Mouse (Mus musculus) layer of hippocampus, adult 9-10 months (tissue): Measurements from ENCODE around the gene Prkca.

Experiments
- DNase-seq: peaks from one replicate; pipeline ENCODE4 v3.0.0; 2022; ENCODE audit warnings: low spot score

Gene Prkca

DNA sequence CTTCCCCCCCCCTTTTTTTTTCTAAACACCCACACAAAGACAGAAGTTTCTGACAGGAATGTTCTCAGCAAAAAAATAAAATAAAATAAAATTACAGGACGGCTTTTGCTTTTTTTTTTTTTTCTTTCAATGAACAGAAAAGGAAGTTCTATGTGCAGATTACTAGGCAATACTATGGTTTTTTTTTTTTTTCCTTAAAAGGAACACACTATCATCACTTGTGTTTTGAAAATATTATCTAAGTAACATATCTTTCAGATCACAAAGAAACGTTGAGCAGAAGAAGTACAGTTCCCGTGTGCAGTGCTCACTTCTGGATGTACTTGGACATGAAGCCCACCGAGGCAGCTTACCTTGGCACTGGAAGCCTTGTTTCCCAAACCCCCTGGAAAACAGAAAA, 3.4 kb downstream of the Prkca start:
- DNase-seq = no peak

- DNase-seq = no peak
These were observed 7.3 kb downstream of the Prkca start for GRCm38 (mm10) chr11:108336445-108336844.

GRCm38 (mm10) chr11:108335536-108335935, 8.2 kb downstream of the Prkca start:
- DNase-seq = no peak

GRCm38 (mm10) chr11:108334658-108335057, 9.1 kb downstream of the Prkca start:
- no peak for DNase-seq

- DNase-seq = no peak
These were observed 9.9 kb downstream of the Prkca start for GRCm38 (mm10) chr11:108333583-108334379.

GRCm38 (mm10) chr11:108333006-108333405, 10.7 kb downstream of the Prkca start:
- DNase-seq = no peak

DNA sequence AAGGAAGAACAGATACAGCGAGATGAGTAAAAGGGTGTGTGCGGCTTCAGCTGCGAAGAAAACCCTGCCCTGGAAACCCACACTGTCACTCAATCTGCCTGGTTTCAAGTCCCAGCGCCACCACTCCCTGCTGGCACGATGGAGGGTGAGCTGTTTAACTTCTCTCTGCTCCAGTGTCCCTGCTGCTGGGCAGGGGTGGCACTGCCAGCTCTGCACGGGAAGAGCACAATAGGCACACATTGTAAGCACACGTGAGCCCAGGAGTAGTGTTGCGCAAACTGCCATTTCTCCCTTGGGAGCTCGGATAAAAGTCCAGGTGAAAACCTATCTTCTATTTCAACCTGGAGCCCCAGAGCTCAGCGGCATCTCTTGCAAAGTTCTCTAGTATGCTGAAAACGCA, 12.9 kb downstream of the Prkca start:
- no peak for DNase-seq

GRCm38 (mm10) chr11:108325943-108326342, 17.8 kb downstream of the Prkca start:
- DNase-seq = no peak

DNA sequence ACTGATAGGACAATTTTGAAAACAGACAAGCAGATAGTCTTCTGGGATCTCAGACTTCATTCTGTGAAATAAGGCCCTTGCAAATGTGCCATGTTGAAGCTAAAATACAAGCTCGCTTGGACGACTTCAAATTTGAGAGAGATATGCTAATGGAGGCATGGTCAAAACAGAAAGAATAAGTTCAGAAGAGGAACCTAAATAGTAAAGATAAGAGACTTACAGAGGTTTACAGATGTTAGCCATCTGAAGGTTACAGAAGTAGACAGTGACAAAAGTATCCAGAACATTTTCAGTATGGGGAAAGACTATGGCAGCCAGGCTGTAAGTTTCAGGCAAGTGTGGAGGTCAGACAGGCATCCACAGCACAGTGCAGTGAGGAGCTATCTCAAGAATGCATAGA, 21.6 kb downstream of the Prkca start:
- DNase-seq = no peak

DNA sequence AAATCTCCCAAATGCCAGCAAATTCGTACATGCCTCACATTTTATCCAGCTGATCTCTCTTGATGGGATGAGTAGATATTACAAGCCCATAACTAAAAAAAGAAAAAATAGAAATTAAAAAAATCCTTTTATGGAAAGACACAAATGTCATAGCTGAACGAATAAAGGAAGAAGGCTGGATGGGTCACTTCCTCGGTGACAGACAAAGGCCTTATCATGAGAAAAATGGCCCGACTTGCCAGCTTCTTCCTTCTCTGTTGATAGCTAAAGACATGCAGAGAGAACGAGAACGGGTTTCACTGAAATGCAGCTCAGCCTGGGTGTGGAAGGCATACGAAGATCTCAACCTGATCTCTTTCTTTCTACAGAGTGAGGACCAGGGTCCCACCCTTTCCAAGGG, 23.2 kb downstream of the Prkca start:
- DNase-seq = no peak

DNA sequence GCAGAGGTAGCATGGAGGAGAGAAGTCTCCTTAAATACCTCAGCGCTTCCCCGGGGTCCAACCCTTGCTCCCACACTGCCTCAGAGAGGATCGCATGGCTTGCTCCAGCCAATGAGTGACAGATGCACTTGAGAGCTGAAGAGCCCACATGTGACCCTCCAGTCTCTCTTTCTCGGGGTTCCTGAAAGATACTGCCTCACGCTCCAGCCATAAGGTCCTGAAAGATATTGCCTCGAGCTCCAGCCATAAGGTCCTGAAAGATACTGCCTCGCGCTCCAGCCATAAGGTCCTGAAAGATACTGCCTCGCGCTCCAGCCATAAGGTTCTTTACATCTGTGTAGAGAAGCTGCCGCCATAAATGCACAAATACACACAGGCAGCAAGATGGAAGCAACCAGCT, 24.6 kb downstream of the Prkca start:
- DNase-seq = no peak

DNA sequence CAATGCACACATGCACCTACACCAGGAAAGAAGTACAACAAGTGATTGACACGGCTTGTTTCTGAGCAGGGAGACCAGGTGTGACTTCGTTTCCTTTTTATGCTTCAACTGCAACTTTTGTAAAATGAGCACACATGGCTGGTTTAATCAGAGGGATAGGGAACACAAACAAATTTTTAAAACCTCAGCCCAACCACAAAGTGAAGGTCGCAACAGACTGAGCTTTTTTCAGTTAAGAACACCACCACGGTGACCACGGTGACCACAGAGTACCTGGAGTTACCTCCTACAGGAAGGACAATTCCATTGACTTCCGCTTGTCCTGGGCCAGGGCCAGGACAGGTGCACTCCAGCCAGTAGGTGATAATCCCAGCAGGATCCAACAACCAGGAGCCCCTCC, 25.9 kb downstream of the Prkca start:
- no peak for DNase-seq

DNA sequence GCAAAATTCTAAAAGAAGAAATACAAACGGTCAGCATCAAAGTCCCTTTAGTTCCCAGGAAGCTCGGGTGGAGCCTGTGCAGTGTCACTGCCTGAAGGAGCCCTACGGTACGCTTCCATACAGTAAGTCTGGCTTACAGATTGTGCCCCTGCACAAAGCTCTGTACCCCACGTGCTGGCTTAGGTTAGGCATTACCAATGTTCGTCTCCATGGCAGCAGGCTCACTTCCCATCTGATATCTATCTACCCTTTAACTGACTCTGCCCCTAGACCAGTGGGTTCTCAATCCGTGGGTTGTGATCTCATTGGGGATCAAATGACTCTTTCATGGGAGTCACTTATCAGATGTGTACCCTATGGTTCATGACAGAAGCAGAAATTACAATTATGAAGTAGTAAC, 28.0 kb downstream of the Prkca start:
- no peak for DNase-seq

DNA sequence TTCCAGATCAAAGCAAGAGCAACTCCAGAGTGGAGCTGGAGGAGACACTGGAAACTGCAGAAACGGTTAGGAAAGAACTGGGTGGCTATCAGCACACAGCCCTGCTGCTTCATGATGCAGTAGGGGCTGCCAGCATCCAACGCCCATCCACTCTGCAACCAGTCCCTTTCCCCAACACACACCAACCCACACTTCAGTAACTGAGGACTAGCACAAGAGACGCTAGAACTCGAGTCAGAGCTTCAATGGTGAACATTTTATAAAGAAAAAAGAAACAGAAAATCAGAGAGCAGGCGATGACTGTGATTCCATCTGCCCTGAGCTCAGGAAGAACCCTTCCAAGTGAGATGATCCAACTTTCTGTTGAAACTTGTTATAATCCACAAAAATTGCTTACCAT, 31.2 kb downstream of the Prkca start:
- no peak for DNase-seq

DNA sequence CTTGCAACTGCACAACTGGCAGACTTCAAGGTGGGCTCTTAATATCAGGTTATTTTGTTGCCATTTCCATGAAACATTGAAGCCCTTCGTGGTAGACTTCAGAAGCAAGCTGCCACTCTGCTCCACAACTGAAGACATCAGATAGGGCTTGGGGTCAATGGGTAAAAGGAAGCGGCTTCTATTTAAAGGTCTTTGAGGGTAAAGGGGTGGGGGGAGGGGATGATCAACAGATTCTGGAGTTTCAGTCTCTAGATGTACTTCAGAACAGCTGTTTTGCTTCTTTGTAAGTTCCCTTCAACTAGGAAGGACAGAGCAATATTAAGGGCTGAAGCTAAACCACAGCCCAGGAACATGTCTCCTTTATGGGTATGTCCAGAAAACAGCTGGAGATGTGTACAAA, 31.8 kb downstream of the Prkca start:
- DNase-seq = no peak

DNA sequence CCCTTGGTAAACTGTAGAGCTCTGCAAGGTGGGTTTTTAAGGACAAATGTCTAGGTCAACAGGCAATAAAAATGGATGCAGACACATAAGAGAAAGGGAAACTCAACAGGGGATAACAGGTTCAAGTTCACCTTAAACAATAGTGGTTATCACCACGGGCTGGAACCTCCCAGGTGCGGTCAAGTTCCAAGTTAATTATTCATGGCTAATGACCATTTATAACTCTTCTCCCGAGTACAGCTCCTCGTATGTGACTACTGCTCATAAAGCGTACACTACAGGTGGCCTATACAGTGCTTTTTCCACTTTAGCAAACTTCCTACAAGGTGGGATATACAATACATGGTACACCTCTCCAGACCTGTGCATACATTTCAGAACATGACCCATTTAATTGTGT, 33.9 kb downstream of the Prkca start:
- no peak for DNase-seq

DNA sequence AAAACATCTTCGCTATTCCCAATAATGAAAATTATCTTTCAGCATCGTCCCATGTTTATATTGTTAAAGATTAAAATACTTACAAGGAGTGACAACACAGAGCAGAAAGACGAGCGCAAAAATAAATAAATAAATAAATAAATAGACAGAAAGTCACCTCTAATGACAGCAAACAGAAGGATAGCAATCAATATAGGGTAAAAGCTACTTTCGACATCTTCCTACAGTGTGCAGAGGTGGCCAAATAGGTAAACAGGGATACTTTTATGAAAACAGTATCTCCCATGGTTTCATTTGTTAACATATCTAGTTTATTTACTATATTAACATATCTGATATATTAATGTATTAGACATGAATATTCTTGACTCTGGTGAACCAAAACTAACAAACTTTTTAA, 35.5 kb downstream of the Prkca start:
- DNase-seq = no peak

GRCm38 (mm10) chr11:108307258-108307657, 36.5 kb downstream of the Prkca start:
- no peak for DNase-seq

DNA sequence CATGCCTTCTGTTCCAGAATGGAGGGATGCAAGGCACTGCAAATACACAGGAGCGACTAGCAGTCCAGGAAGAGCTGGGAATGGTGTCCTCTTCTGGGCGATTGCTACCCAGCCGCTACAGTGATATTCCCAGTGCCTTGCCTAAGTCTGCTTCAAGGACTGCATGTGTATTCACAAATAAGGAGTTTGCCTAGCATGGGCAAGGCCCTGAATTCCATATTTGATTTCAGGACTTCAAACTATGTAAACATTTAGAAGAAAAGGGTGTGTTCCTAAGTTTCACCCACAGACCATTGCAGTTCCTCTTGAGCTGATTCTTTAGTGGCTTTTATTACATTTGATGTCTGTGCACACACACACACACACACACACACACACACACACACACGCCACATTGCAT, 39.9 kb downstream of the Prkca start:
- no peak for DNase-seq

GRCm38 (mm10) chr11:108301796-108302490, 41.8 kb downstream of the Prkca start:
- DNase-seq = no peak

DNA sequence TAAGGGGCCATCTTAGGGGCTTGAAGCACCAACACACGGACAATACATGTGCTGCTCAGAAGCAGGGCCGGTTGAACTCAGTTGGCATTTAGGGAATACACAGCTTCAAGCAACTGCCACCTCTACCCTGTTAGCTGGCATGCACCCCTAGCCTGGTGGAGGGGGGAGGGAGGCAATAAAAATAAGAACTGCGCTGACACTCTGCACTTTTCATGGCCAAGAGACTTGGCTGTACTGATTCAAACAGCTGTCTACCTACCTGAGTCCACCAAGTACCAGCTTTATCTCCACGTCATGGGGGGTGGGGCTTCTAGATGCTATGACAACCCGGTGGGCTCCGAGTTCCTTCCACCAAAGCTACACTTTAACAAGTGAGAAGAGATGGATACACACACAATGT, 42.7 kb downstream of the Prkca start:
- DNase-seq = no peak

GRCm38 (mm10) chr11:108300443-108300842, 43.3 kb downstream of the Prkca start:
- DNase-seq = no peak

DNA sequence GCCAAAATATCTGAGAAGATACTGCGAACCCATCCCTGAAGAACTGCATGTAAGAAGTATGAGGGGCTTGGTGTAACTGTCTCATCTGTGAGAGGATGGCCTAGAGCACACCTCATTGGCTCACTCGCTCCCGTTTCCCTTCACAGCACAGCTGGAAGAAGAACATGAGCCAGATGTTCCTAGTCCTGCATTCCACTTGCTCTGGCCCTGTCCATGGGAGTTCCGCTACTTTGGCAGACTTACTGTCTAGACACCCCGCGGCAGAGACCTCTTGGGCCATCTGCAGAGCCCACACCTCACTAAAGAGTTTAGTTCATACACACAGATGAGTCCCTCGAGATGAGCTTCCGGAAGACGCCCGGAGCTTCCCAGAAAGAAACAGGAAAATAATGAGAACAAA, 43.8 kb downstream of the Prkca start:
- no peak for DNase-seq

- DNase-seq = no peak
These were observed 45.8 kb downstream of the Prkca start for GRCm38 (mm10) chr11:108297956-108298355.
